Mouse (Mus musculus): ENCODE data around the gene Gm20708.

GRCm38 (mm10) chr11:117772352-117772751 lies 37.1 kb upstream of the Gm20708 start:
- TF ChIP-seq CTCF (IDR thresholded peaks at IDR 0.05; ENCODE audit: control insufficient read depth, insufficient read depth, insufficient replicate concordance, low read depth, low read length) (no peak), POLR2A (IDR thresholded peaks at IDR 0.05; ENCODE audit: control insufficient read depth, low read depth, low read length) (no peak)
